Mouse (Mus musculus) common myeloid progenitor, adult 5-6 weeks (primary cell): ENCODE data around the gene Olfr315. TPM values are rescaled to one million over a fixed set of nuclear protein-coding genes. Genes with fewer than 3 reads are reported as not detected.
A peak's percentile ranks its signal among the peaks of the same experiment; 100 is the strongest.
"Not testable (repeated sequence)": the region's sequence is repeated elsewhere in the genome, so short reads cannot be mapped to it uniquely, and the experiment has no call there.

Source experiments
- ATAC-seq: replicated peaks from 2 replicates; pipeline ENCODE4 v1.8.0; 2016; ENCODE audit warnings: low read depth, mild to moderate bottlenecking, moderate TSS enrichment, inconsistent platforms; ENCODE audit not compliant: poor library complexity, severe bottlenecking
- total RNA-seq: library from RNA; stranded (forward); fragments of 200-1000, 187-1606 nt; gene quantifications from 2 replicates; pipeline ENCODE4 v1.2.3, GENCODE M21; 2017

Gene Olfr315
- total RNA-seq, result not detected in 2 replicates

GRCm38 (mm10) chr11:58772888-58773287 is at the start of gene Olfr315:
Gene Olfr315 (plus strand): TSS chr11:58773188.
- ATAC-seq, result no peak

- no peak for ATAC-seq
Observed at GRCm38 (mm10) chr11:58723914-58724313, 49.1 kb upstream of the Olfr315 start, which contains the start of gene Olfr318. Gene Olfr318 (minus strand): TSS chr11:58724014.

- not testable (repeated sequence) for ATAC-seq
Observed at GRCm38 (mm10) chr11:58727896-58728650, 44.9 kb upstream of the Olfr315 start.

GRCm38 (mm10) chr11:58733372-58733771 is 39.6 kb upstream of the Olfr315 start:
- ATAC-seq, result no peak

GRCm38 (mm10) chr11:58738792-58739262 is 34.2 kb upstream of the Olfr315 start, which contains the start of gene Olfr317:
Gene Olfr317 (minus strand): TSS chr11:58739212.
- no peak for ATAC-seq

- ATAC-seq, result not testable (repeated sequence)
Observed at GRCm38 (mm10) chr11:58751096-58751495, 21.9 kb upstream of the Olfr315 start.

GRCm38 (mm10) chr11:58752434-58752833 is 20.6 kb upstream of the Olfr315 start, which contains the start of gene Olfr316:
Gene Olfr316 (plus strand): TSS chr11:58752734.
- ATAC-seq, result no peak

GRCm38 (mm10) chr11:58782480-58783089 is 9.6 kb downstream of the Olfr315 start, which contains the start of gene Olfr314:
Gene Olfr314 (plus strand): TSS chr11:58782952.
- ATAC-seq, result no peak

GRCm38 (mm10) chr11:58784182-58784581 is 11.2 kb downstream of the Olfr315 start:
- ATAC-seq, result no peak

- no peak for ATAC-seq
Observed at GRCm38 (mm10) chr11:58787651-58788050, 14.7 kb downstream of the Olfr315 start.

GRCm38 (mm10) chr11:58788346-58788745 is 15.4 kb downstream of the Olfr315 start:
- no peak for ATAC-seq

GRCm38 (mm10) chr11:58789532-58789931 is 16.5 kb downstream of the Olfr315 start:
- 0 out of 2 replicates have a peak, but pooled peaks have one; percentile 29 for ATAC-seq

- no peak for ATAC-seq
Observed at GRCm38 (mm10) chr11:58790053-58790452, 17.1 kb downstream of the Olfr315 start.

- no peak for ATAC-seq
Observed at GRCm38 (mm10) chr11:58790646-58791045, 17.7 kb downstream of the Olfr315 start.

- ATAC-seq, result no peak
Observed at GRCm38 (mm10) chr11:58795856-58796255, 22.9 kb downstream of the Olfr315 start.

- no peak for ATAC-seq
Observed at GRCm38 (mm10) chr11:58796850-58797249, 23.9 kb downstream of the Olfr315 start.

- no peak for ATAC-seq
Observed at GRCm38 (mm10) chr11:58799747-58800146, 26.8 kb downstream of the Olfr315 start.

- no peak for ATAC-seq
Observed at GRCm38 (mm10) chr11:58801558-58802228, 28.7 kb downstream of the Olfr315 start, which contains the start of gene Fam183b. Gene Fam183b (minus strand): TSS chr11:58801960.

GRCm38 (mm10) chr11:58803871-58804270 is 30.9 kb downstream of the Olfr315 start:
- ATAC-seq, result no peak

- ATAC-seq, result no peak
Observed at GRCm38 (mm10) chr11:58804393-58804792, 31.4 kb downstream of the Olfr315 start.
